19 mouse cellular contexts compared by ENCODE assay signal in genomic region chr10:95893291-95893932, GRCm38 (mm10). TPM values are rescaled to one million over a fixed set of nuclear protein-coding genes. Genes with fewer than 3 reads are reported as not detected.
DNase-seq lines count a peak whose midpoint lies in the region; ATAC-seq and TF ChIP-seq lines count a peak whose summit lies in the region.
"Had no signal": no experiment of that assay in that cellular context is flagged by ENCODE, and none has a peak within 500 bp of the region (broad histone marks: within the 10 kb centered on the region; RNA-seq: fewer than 3 reads in every experiment).

No protein-coding gene starts in this region.

- peak; percentile 43 for TF ChIP-seq CTCF in intestine, postnatal 0 days (IDR thresholded peaks at IDR 0.05; ENCODE audit: low read depth)
- peak; percentile 35 for TF ChIP-seq CTCF in stomach, postnatal 0 days (IDR thresholded peaks at IDR 0.05; ENCODE audit: low read depth)

- H3K27ac ChIP-seq in intestine, postnatal 0 days (ENCODE audit: low read depth, low read length): no peak overlapping the region
- no peak overlapping the region for H3K27ac ChIP-seq in intestine, embryonic 15.5 days
- H3K27ac ChIP-seq in midbrain, embryonic 11.5 days (ENCODE audit: low read depth, low read length): no peak overlapping the region
- no peak overlapping the region for H3K27ac ChIP-seq in midbrain, embryonic 16.5 days (ENCODE audit: low read length)
- no peak overlapping the region for H3K27ac ChIP-seq in stomach, postnatal 0 days (replicated peaks)
- H3K27ac ChIP-seq: forebrain, embryonic 12.5 days had no signal

- no peaks in the 10 kb centered on the region for H3K36me3 ChIP-seq in intestine, postnatal 0 days (ENCODE audit: control insufficient read depth, insufficient read depth)
- H3K36me3 ChIP-seq in intestine, embryonic 15.5 days: no peaks in the 10 kb centered on the region
- no peaks in the 10 kb centered on the region for H3K36me3 ChIP-seq in midbrain, embryonic 11.5 days (ENCODE audit: control insufficient read depth, insufficient read depth, low read length)
- no peaks in the 10 kb centered on the region for H3K36me3 ChIP-seq in midbrain, embryonic 16.5 days (ENCODE audit: control insufficient read depth, insufficient read depth, low read length)
- no peaks in the 10 kb centered on the region for H3K36me3 ChIP-seq in stomach, postnatal 0 days (ENCODE audit: control insufficient read depth, insufficient read depth, low read length)
- H3K36me3 ChIP-seq: forebrain, embryonic 12.5 days had no signal

- peak; percentile 14 for DNase-seq in midbrain, embryonic 11.5 days (ENCODE audit: low spot score, missing footprints)
- peak; percentile 40 for DNase-seq in NIH3T3 (ENCODE audit: low read depth)
- no peak for DNase-seq in stomach, postnatal 0 days (ENCODE audit: low spot score)
- DNase-seq: cerebellum, adult 11-12 months; heart, adult 18-20 months; lung, postnatal 10 days; thymus, adult 18-20 months had no signal

- H3K4me2 ChIP-seq in intestine, postnatal 0 days (replicated peaks; ENCODE audit: low read depth): no peak overlapping the region
- no peak overlapping the region for H3K4me2 ChIP-seq in intestine, embryonic 15.5 days (replicated peaks)
- no peak overlapping the region for H3K4me2 ChIP-seq in midbrain, embryonic 11.5 days
- no peak overlapping the region for H3K4me2 ChIP-seq in midbrain, embryonic 16.5 days (ENCODE audit: low read length)
- no peak overlapping the region for H3K4me2 ChIP-seq in stomach, postnatal 0 days (replicated peaks; ENCODE audit: low read depth)

- no peaks in the 10 kb centered on the region for H3K4me1 ChIP-seq in intestine, postnatal 0 days (replicated peaks; ENCODE audit: control insufficient read depth, insufficient read depth, low read length)
- peaks cover 6% of the 10 kb centered on the region for H3K4me1 ChIP-seq in intestine, embryonic 15.5 days (replicated peaks)
- no peaks in the 10 kb centered on the region for H3K4me1 ChIP-seq in midbrain, embryonic 11.5 days (ENCODE audit: control insufficient read depth, insufficient read depth, low read length)
- H3K4me1 ChIP-seq in midbrain, embryonic 16.5 days (ENCODE audit: control insufficient read depth, insufficient read depth, low read length): no peaks in the 10 kb centered on the region
- H3K4me1 ChIP-seq in stomach, postnatal 0 days (replicated peaks; ENCODE audit: control insufficient read depth, insufficient read depth): no peaks in the 10 kb centered on the region

- no peaks in the 10 kb centered on the region for H3K27me3 ChIP-seq in intestine, postnatal 0 days (replicated peaks; ENCODE audit: control insufficient read depth, insufficient read depth, low read length)
- no peaks in the 10 kb centered on the region for H3K27me3 ChIP-seq in intestine, embryonic 15.5 days (replicated peaks)
- no peaks in the 10 kb centered on the region for H3K27me3 ChIP-seq in midbrain, embryonic 11.5 days (ENCODE audit: control insufficient read depth, insufficient read depth, low read length)
- H3K27me3 ChIP-seq in midbrain, embryonic 16.5 days (ENCODE audit: control insufficient read depth, insufficient read depth, low read depth, low read length): no peaks in the 10 kb centered on the region
- H3K27me3 ChIP-seq in stomach, postnatal 0 days (ENCODE audit: control insufficient read depth, insufficient read depth, low read length): no peaks in the 10 kb centered on the region
- H3K27me3 ChIP-seq: Patski had no signal

- no peak overlapping the region for H3K4me3 ChIP-seq in intestine, postnatal 0 days (ENCODE audit: low read depth, low read length)
- no peak overlapping the region for H3K4me3 ChIP-seq in intestine, embryonic 15.5 days (replicated peaks)
- H3K4me3 ChIP-seq in midbrain, embryonic 11.5 days (ENCODE audit: low read depth, low read length): no peak overlapping the region
- H3K4me3 ChIP-seq in midbrain, embryonic 16.5 days (ENCODE audit: low read depth, low read length): no peak overlapping the region
- H3K4me3 ChIP-seq in stomach, postnatal 0 days (ENCODE audit: low read depth, low read length): no peak overlapping the region

- ATAC-seq in intestine, postnatal 0 days: no peak
- no peak for ATAC-seq in intestine, embryonic 15.5 days
- ATAC-seq in midbrain, embryonic 11.5 days (ENCODE audit: low FRiP score): no peak
- ATAC-seq in midbrain, embryonic 16.5 days: no peak
- ATAC-seq in stomach, postnatal 0 days (ENCODE audit: low FRiP score, low TSS enrichment): peak; percentile 34; the same call in 1 of the 2 replicates
- no peak for ATAC-seq in megakaryocyte progenitor cell, adult 5-6 weeks (replicated peaks; ENCODE audit: poor library complexity)
- ATAC-seq: Patski had no signal

- H3K9me3 ChIP-seq in intestine, postnatal 0 days (ENCODE audit: control insufficient read depth): no peaks in the 10 kb centered on the region
- no peaks in the 10 kb centered on the region for H3K9me3 ChIP-seq in intestine, embryonic 15.5 days
- H3K9me3 ChIP-seq in midbrain, embryonic 11.5 days (ENCODE audit: control insufficient read depth, low read length): no peaks in the 10 kb centered on the region
- no peaks in the 10 kb centered on the region for H3K9me3 ChIP-seq in midbrain, embryonic 16.5 days (replicated peaks; ENCODE audit: control insufficient read depth, low read length, poor library complexity, severe bottlenecking)
- no peaks in the 10 kb centered on the region for H3K9me3 ChIP-seq in stomach, postnatal 0 days (ENCODE audit: control insufficient read depth, low read length)
- H3K9me3 ChIP-seq: forebrain, embryonic 12.5 days had no signal

- no peak overlapping the region for H3K9ac ChIP-seq in intestine, postnatal 0 days (ENCODE audit: low read depth, low read length)
- no peak overlapping the region for H3K9ac ChIP-seq in intestine, embryonic 15.5 days
- no peak overlapping the region for H3K9ac ChIP-seq in midbrain, embryonic 11.5 days (ENCODE audit: low read length)
- no peak overlapping the region for H3K9ac ChIP-seq in midbrain, embryonic 16.5 days (ENCODE audit: low read depth, low read length)
- H3K9ac ChIP-seq in stomach, postnatal 0 days (ENCODE audit: low read length): no peak overlapping the region
- H3K9ac ChIP-seq: forebrain, embryonic 12.5 days had no signal

- WGBS in intestine, postnatal 0 days: 88% methylated on average over 14 of the region's 14 CpGs
- WGBS in intestine, embryonic 15.5 days: 85% methylated on average over 14 of the region's 14 CpGs
- WGBS in midbrain, embryonic 11.5 days: 87% methylated on average over 14 of the region's 14 CpGs
- WGBS in midbrain, embryonic 16.5 days: 89% methylated on average over 14 of the region's 14 CpGs
- 70% methylated on average over 14 of the region's 14 CpGs for WGBS in stomach, postnatal 0 days

- no peak for TF ChIP-seq EP300 in stomach, postnatal 0 days (optimal IDR thresholded peaks at IDR 0.05)

RNA-seq across cellular contexts. Expression of gene Eea1, which starts 47.0 kb away (rescaled TPM):
- polyA plus RNA-seq in intestine, postnatal 0 days (2015; fragmentation: Nextera tagmentation; extraction: Ambion mirVana): 20.6 and 21.3 TPM in 2 replicates
- polyA plus RNA-seq in intestine, embryonic 15.5 days (2015; fragmentation: Nextera tagmentation; extraction: Ambion mirVana): 19.9 and 22.4 TPM in 2 replicates
- polyA plus RNA-seq in midbrain, embryonic 11.5 days (2014; fragmentation: Nextera tagmentation; extraction: Ambion mirVana): 14.7 and 14.8 TPM in 2 replicates
- polyA plus RNA-seq in midbrain, embryonic 16.5 days (2015; fragmentation: Nextera tagmentation; extraction: Ambion mirVana): 21.0 and 25.1 TPM in 2 replicates
- 17.9 and 20.2 TPM in 2 replicates for polyA plus RNA-seq in stomach, postnatal 0 days (2015; fragmentation: Nextera tagmentation; extraction: Ambion mirVana)
- 21.5 and 23.7 TPM in 2 replicates for total RNA-seq in megakaryocyte progenitor cell, adult 5-6 weeks (2015)
- 29.2 and 32.3 TPM in 2 replicates for total RNA-seq in megakaryocyte progenitor cell, adult 5-6 weeks (2017)

RNA-seq across cellular contexts. Expression of gene Gm33543, which starts 50.7 kb away (rescaled TPM):
- not detected in 2 replicates for polyA plus RNA-seq in intestine, postnatal 0 days (2015; fragmentation: Nextera tagmentation; extraction: Ambion mirVana)
- not detected in 2 replicates for polyA plus RNA-seq in intestine, embryonic 15.5 days (2015; fragmentation: Nextera tagmentation; extraction: Ambion mirVana)
- not detected in 2 replicates for polyA plus RNA-seq in midbrain, embryonic 11.5 days (2014; fragmentation: Nextera tagmentation; extraction: Ambion mirVana)
- 0.13 TPM in 1 of 2 replicates, not detected in the other for polyA plus RNA-seq in midbrain, embryonic 16.5 days (2015; fragmentation: Nextera tagmentation; extraction: Ambion mirVana)
- polyA plus RNA-seq in stomach, postnatal 0 days (2015; fragmentation: Nextera tagmentation; extraction: Ambion mirVana): not detected in 2 replicates
- total RNA-seq in megakaryocyte progenitor cell, adult 5-6 weeks (2015): not detected in 2 replicates
- total RNA-seq in megakaryocyte progenitor cell, adult 5-6 weeks (2017): not detected in 2 replicates
- total RNA-seq: common myeloid progenitor, adult 5-6 weeks; left cerebral cortex, postnatal 25 days had no signal
- polyA plus RNA-seq: CD4-positive, CD25-positive, alpha-beta regulatory T cell, adult 4 months; embryonic facial prominence, embryonic 14.5 days; forebrain, embryonic 12.5 days; hindbrain, embryonic 16.5 days; kidney, embryonic 14.5 days; Patski had no signal
